Mouse (Mus musculus) CD4-positive, CD25-positive, alpha-beta regulatory T cell, adult 4 months (primary cell): ENCODE results near the gene Gbp9. TPM values are rescaled to one million over a fixed set of nuclear protein-coding genes. Genes with fewer than 3 reads are reported as not detected.
"Not testable (repeated sequence)": the region's sequence is repeated elsewhere in the genome, so short reads cannot be mapped to it uniquely, and the experiment has no call there.

Experiments used
- ATAC-seq: one replicate; pipeline ENCODE4 v1.8.0; 2017
- polyA plus RNA-seq, 2 experiments: library from polyadenylated mRNA; unstranded; fragments of 100-300 nt; shearing (Covaris generic); gene quantifications; one replicate each; pipeline ENCODE4 v1.2.1; 2017

Gbp9 gene
- 100 to 1,000 TPM in 1 of 2 experiments, 10 to 100 TPM in 1; 98.9 to 133 TPM for polyA plus RNA-seq

GRCm38 (mm10) chr5:105139409-105140088 lies at the start of gene Gbp9, which contains the start of the genes Gbp8 and Gbp4:
Gene Gbp9, minus strand, starts transcription at chr5:105139539.
Gene Gbp8, minus strand, starts transcription at chr5:105139540.
Gene Gbp4, minus strand, starts transcription at chr5:105139586.
- peak; percentile 81 for ATAC-seq

GRCm38 (mm10) chr5:105181446-105181845 lies 42.1 kb upstream of the Gbp9 start:
- ATAC-seq: no peak

DNA sequence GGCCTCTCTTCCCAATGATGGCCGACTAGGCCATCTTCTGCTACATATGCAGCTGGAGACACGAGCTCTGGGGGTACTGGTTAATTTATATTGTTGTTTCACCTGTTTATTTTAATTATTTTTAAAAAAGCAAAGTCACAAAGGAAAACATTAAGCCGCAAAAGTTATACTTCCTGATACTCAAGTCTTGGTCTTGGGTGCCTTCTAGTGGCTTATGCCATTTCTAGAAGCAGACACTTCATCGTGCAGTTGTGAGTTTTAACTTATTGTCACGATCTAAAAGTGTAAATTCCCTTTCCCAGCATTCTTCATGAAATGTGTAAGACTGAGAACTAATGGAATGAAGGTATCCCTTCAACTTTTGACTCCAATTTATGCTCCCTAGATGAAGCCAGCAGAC lies 17.2 kb upstream of the Gbp9 start:
- peak; percentile 51 for ATAC-seq

- ATAC-seq: no peak
Measured at GRCm38 (mm10) chr5:105154049-105154448, 14.7 kb upstream of the Gbp9 start.

GRCm38 (mm10) chr5:105148062-105148461 lies 8.7 kb upstream of the Gbp9 start:
- ATAC-seq: not testable (repeated sequence)

DNA sequence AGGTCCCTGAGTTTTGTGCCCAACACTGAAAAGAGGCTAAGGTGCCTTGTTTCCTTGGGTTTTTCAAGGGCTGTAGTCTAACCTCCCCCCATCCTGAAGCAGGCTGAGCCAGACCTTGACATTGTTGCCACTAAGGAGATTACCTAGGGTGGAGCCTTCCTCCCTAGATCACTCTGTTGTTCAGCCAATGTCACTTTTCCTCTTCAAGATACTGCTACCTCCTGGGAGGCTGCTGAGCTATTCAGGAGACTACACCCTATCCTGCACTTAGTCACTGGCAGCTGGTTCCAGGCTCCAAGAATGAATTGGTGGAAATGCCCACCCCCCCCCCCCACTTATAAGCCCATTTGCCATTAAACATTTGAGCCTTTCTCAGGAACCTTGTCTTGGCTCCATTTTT lies 7.1 kb upstream of the Gbp9 start:
- no peak for ATAC-seq

- peak; percentile 61 for ATAC-seq
Measured at GRCm38 (mm10) chr5:105145731-105146130, 6.4 kb upstream of the Gbp9 start.

DNA sequence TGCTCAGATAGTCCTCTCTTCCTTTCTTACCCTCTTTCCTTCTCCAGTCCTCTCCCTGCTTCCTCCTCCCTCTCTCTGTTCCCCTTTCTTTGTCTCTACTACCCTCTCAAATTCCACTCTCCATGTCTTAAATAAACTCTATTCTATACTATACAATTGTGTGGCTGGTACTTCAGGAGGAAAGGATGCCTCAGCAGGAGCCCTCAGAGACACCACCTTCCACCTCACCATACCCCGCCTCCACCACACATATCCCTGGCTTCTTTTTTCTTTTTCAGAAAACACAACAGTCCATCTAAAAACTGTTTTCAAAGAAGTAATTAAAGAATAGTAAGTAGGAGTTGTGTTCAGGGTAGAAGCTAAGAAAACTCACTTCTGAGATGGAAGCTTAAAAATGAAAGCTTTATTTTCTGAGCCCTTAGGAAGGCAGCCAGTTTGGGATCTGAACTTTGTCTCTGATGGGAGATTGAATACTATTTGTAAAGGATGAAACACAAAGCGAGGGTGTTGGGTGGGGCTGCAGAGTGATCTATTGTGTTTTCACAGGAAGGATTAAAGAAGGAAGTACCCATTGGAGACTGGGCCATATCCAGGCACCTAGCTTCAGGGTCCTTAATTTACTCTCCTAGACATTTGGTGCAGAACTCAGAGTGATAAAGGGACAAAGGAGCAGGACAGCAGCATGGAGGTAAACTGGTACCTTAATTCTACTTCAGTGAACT lies 911 bp upstream of the Gbp9 start:
- not testable (repeated sequence) for ATAC-seq

DNA sequence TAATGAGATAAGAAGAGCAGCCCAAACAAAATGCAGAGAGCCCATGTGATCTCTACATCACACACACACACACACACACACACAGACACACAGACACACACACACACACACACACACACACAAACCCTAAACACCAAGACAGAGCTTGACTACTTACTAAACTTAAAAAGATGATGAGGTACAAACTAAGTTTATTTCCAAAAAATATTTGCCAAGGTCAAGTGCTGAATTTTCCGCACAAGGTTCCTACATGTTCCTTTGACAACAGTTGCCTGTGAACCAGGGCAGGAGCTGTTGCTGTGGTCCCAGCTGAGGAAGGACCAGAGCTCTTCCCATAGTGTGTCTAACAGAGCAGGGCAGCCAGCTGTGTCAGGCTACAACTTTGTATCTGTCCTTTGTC lies 433 bp downstream of the Gbp9 start:
- ATAC-seq: no peak

- not testable (repeated sequence) for ATAC-seq
Measured at GRCm38 (mm10) chr5:105136706-105137304, 2.5 kb downstream of the Gbp9 start.

GRCm38 (mm10) chr5:105121731-105122130 lies 17.6 kb downstream of the Gbp9 start:
- not testable (repeated sequence) for ATAC-seq

GRCm38 (mm10) chr5:105115740-105116139 lies 23.6 kb downstream of the Gbp9 start:
- peak; percentile 9 for ATAC-seq

GRCm38 (mm10) chr5:105114696-105115095 lies 24.6 kb downstream of the Gbp9 start:
- ATAC-seq: peak; percentile 74

DNA sequence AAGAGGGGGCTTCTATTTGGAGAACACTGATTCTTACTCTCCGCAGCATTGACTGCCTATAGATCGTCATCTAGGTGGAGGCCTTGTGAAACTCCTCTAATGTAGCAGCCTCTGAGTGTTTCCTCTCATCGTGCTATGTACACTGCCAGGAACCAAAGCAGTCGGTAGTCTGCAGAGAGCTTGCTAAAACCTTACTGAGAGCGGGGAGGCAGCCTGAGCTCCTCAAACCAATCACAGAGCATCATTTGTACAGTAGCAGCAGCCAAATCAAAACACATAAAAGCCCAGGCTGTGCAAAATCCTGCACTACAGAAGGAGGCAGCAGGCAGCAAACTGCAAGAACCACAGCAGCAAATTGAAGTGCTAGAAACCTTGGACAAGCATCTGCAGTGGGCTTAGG lies 25.7 kb downstream of the Gbp9 start:
- peak; percentile 18 for ATAC-seq

DNA sequence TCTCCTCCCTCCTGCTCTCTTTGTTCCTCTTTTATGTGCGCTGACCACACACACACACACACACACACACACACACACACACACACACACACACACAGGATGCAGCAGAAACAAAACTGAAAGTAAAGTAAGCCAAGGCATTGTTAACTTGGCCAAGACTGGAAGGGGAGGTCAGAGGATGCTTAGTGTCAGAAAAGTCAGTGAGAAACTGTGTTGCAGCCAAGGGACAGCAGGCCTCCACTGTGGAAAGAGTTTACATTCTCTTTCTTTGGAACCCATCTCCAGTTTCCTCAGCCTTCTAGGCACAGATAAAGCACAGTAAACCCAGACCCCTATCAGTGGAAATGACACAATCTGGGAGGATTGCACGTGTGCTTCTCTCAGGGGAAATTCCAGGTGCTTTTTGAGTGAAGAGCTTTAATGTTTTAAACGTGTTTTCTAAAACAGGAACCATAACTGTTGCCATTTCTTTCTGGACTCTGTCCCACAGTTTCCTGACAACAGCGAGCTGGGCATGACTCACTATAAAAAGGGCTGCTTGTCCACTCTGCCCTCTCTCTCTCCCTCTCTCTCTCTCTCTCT lies 29.0 kb downstream of the Gbp9 start:
- ATAC-seq: peak; percentile 62

- ATAC-seq: not testable (repeated sequence)
Measured at GRCm38 (mm10) chr5:105109775-105110174, 29.6 kb downstream of the Gbp9 start.

- not testable (repeated sequence) for ATAC-seq
Measured at GRCm38 (mm10) chr5:105105689-105106088, 33.6 kb downstream of the Gbp9 start.

GRCm38 (mm10) chr5:105081900-105082299 lies 57.4 kb downstream of the Gbp9 start:
- no peak for ATAC-seq

DNA sequence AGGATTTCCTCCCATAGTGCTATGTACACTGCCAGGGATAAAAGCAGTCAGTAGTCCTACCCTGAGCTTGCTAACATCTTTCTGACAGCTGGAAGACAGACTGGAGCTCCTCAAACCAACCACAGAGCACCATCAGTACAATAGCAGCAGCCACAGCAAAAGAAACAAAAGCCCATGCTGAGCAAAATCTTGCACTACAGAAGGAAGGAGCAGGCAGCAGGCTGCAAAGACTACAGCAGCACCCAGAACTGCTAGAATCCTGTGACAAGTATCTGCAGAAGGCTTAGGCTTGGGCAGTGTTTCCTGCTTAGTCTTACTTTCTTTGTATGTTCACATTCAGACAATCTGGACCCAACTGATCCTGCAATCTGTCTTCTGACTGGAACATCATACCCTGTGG lies 71.0 kb downstream of the Gbp9 start:
- not testable (repeated sequence) for ATAC-seq

DNA sequence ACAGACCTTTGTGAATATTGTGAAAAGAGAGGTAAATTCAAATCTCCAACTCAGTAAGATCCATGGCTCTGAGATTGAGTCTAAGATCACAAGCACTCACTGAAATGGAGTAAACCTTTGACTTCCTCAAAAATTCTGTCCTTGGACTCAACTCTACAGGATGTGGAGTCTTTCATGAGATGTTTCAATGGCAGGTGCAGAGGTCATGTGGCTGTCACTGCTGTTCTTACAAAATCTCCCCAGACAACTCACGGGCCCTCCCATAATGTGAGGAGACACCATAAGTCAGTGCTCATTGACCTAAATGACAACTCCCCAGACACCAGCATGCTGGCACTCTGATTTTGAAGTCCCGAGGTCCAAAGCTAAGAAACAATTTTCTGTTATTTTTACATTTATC lies 74.9 kb downstream of the Gbp9 start:
- not testable (repeated sequence) for ATAC-seq

- no peak for ATAC-seq
Measured at GRCm38 (mm10) chr5:105063321-105063720, 76.0 kb downstream of the Gbp9 start.

DNA sequence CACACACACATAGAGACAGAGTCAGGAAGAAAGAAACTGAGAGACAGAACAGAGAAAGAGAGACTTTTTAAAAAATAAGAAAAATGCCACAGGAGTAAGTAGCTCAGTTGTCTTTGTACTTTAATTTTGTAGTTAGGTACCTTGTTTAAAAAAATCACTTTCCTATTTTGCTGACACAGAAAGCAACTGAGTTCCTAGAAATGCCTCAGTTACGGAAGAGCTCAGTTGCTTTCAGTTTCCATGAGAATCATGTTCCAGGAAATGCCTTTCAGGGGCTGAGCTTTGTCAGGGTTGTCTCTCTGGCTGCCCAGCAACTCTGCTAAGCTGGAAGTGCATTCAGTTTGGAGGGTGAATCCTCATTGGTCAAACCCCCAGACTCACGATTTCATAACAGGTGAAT lies 76.9 kb downstream of the Gbp9 start:
- ATAC-seq: peak; percentile 85

GRCm38 (mm10) chr5:105060224-105060623 lies 79.1 kb downstream of the Gbp9 start:
- no peak for ATAC-seq
